Mouse (Mus musculus): Measurements from ENCODE around the gene Thumpd2.

GRCm38 (mm10) chr17:81005292-81005691 is 59.6 kb downstream of the Thumpd2 start:
- TF ChIP-seq CTCF (IDR thresholded peaks at IDR 0.05; ENCODE audit: borderline replicate concordance, insufficient read depth, low read length) (no peak), POLR2A (IDR thresholded peaks at IDR 0.05; ENCODE audit: low read depth, low read length) (no peak)

All from embryonic fibroblast, embryonic 13.5 days (primary cell).